Mouse (Mus musculus) cortical plate, adult 2 months (tissue): Measurements from ENCODE around the gene Msi2. TPM values are rescaled to one million over a fixed set of nuclear protein-coding genes. Genes with fewer than 3 reads are reported as not detected.

Source experiments
- H3K27ac ChIP-seq: fragments of 200-500 bp; 2 replicates; pipeline ENCODE4 v1.5.1; 2012; ENCODE audit warnings: low read length, control low read depth, inconsistent platforms; ENCODE audit not compliant: insufficient read depth
- H3K4me1 ChIP-seq: fragments of 200-500 bp; 2 replicates; pipeline ENCODE4 v1.6.1; 2011; ENCODE audit warnings: low read length; ENCODE audit not compliant: control insufficient read depth, insufficient read depth
- H3K4me3 ChIP-seq: fragments of 200-500 bp; 2 replicates; pipeline ENCODE4 v1.5.1; 2011; ENCODE audit warnings: mild to moderate bottlenecking, low read length, control low read depth; ENCODE audit not compliant: insufficient read depth
- CTCF ChIP-seq: fragments of 200-500 bp; IDR thresholded peaks from 2 replicates; pipeline ENCODE4 v1.5.1; 2011; ENCODE audit warnings: mild to moderate bottlenecking, control low read depth, low read length; ENCODE audit not compliant: insufficient read depth; ENCODE audit errors: extremely low read depth
- POLR2A ChIP-seq: fragments of 200-500 bp; IDR thresholded peaks from 2 replicates; pipeline ENCODE4 v1.6.1; 2011; ENCODE audit warnings: mild to moderate bottlenecking, low read length, control low read depth; ENCODE audit not compliant: insufficient read depth; ENCODE audit errors: extremely low read depth
- polyA plus RNA-seq: library from polyadenylated mRNA; depleted of rRNA; stranded (reverse); fragments of >200 nt; gene quantifications from 2 replicates; pipeline ENCODE4 v1.2.3, GENCODE M21; 2012

The Msi2 gene
- polyA plus RNA-seq, 1 experiment = 57.5 TPM

DNA sequence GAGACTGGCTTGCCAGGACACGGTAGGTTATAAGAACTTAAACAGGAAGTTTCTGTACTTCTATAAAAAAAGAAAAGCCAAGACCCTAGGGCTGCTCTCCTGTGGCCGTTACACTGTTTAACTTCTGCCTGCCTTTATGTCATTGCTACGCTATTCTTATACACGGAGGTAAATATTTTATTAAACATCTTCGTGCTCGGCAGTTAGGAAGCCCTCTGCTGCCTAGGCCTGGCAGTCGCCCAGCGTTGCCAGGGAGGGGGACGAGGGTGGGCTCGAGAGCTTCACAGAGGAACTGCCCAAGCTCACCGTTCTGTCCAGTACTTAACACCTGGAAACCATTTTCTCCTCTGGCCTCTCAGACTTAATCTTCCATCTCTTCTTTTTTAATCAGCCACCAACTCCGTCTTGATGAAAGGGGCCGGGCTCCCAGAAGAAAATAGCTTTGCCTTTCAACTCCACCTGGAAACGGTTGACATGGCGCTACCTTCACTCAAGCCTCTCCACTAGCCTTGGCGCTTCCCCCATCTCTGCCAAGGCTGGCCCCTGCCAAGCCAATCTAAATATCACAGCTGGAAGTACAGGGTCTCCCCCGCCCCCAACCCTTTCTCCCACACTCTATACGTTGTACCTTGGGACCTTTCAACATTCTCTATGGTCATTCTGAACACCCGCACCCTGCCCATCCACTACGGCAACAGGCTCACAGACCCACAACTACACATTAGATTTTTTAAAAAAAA lies 9.6 kb upstream of the Msi2 start:
- no peaks in the 10 kb centered on the region; the same call in 1 of the 2 replicates for H3K4me1 ChIP-seq
- TF ChIP-seq POLR2A (no peak), CTCF (no peak)
- H3K4me3 ChIP-seq = no peak overlapping the region
- H3K27ac ChIP-seq = no peak overlapping the region

DNA sequence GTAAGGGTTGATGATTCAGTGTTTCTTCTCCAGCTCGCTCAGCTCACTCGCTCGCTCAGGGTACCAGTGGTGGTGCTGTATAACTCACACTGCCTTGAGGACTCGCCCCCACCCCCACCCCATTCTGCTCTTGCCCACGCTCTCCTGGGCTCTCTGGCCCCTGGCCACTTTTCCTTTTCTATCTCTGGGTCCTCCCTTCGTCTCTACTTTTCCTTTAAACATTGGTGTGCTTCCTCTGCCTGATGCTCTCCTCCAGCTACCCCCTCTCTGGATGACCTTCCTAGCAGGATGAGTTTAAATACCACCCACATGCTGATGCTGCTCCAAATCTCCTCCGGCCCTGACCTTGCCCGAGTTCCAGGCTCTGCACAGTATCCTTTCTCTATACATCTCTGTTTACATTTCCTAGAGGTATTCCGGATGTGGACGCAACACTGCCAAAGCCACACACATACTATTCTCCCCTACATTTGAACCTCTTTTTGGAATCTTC lies 2.9 kb upstream of the Msi2 start:
- Histone ChIP-seq H3K4me3 (no peak overlapping the region), H3K27ac (no peak overlapping the region), H3K4me1 (no peaks in the 10 kb centered on the region)
- no peak for TF ChIP-seq CTCF
- TF ChIP-seq POLR2A = no peak

DNA sequence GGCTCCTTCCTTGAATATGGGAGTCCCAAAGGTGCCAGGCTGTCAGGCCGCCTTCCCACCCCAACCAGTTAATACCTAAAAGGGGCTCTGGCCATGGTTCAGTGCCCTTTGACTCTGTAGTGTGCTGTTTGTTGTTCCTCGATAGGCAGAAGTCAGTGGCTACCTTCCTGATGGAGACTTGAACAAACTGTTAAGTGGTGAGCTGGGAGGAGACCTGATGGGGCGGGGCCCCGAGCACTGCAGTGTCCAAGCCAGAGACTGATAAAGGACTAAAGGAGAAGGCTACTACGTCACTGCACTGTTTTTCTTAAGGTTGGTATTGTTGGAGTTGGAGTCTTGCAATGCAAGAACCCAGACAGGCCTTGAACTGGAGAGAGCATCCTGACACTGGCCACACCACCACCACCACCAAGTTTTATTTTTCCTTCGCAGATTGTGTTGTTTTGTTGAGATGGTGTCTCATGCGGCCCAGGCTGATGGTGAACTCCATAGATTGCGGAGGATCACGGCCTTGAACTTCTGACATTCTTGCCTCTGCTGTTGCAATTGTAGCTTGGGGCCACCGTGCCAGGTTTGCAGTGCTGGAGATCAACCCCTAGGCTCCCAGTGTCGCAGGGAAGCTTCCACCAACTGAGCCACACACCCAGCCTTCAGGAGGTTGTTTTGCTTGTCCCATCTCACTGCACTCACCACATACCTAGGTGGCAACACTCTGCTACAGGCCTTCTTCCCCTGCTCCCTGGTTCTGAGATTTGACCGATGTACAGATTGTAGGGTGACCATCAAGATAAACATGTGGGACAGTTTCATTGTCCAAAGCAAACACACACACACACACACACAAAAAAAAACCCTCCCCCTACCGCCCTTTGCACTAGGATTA lies 2.2 kb upstream of the Msi2 start:
- no peak for TF ChIP-seq CTCF
- no peak for TF ChIP-seq POLR2A
- Histone ChIP-seq H3K27ac (no peak overlapping the region), H3K4me3 (no peak overlapping the region), H3K4me1 (no peaks in the 10 kb centered on the region)

DNA sequence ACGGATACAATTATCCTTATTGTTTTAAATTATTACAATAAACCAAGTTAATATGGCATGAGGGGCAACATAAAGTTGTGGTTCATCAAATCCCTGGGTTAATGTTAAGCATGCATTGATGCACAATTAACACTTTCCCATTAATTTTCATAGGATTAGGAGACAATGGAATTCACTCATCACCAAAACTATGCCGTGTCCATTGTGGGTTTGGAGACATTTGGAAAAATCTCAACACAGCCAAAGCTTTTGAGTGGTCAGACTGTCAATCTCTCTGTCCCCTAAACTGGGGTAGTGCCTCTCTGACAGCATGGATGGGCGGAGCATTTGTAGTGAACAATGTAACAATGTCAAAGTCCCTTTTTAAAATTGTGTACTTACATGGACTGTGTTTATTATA lies 1.3 kb upstream of the Msi2 start:
- Histone ChIP-seq H3K4me3 (no peak overlapping the region), H3K4me1 (no peaks in the 10 kb centered on the region), H3K27ac (no peak overlapping the region)
- TF ChIP-seq CTCF = no peak
- TF ChIP-seq POLR2A = no peak

DNA sequence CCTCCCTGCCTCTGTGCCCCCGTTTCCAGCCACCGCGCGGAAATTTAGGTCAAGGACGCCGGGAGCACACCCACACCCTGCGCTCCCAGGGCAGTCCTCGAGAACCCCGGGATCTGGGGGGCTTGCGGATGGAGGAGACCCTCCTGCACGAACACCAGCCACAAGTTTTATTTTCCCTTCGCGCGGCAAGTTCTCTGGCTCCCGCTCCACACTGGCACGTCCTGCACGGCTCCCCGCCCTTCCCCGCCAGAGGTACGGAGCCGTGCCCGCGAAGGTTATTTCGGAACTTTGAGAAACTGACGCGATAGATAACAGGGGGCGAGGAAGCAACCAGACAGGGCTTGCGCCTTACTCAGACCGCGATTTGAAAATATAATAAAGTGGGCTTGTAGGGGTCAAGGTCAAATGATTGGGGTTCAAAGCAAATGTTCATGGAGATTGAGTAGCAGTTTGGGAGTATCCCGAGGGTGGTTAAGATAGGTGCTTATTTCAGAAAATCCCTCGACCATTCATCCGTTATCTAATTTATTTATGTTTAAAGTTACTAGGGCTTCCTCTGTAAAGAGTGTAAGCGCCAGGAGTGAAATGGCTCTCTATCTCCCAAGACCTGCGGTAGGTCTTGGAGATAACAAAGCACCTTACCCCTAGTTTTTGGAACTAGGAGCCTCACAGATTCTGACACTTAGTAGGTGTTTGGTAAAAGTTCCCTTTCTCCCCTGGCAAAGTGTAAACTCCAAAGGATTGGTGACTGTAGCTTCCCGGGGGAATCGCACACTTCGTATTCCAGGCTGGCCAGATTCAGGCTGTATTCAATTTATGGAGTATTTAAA lies 668 bp upstream of the Msi2 start:
- Histone ChIP-seq H3K27ac (peak overlapping the region; percentile 51), H3K4me3 (peak overlapping the region; percentile 47), H3K4me1 (no peaks in the 10 kb centered on the region)
- TF ChIP-seq POLR2A (no peak), CTCF (no peak)

DNA sequence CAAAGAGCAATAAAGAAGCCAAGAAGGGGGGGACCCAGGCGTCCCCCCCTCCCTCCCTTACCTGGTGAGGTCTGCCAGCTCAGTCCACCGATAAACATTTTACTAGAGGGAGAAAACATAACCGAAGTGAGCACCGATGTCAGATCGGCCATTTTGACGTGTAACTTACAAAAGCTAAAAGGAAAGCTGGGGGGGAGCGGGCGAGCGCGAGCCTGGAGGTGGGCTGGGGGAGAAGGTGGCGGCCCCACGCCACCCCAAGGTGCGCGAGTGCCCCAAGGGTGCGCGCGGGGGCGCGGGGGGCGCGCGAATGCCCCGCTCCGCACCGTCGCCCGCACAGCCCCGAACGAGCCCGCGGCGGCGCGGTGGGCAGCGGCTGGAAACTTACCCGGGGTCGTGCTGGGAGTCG lies 666 bp downstream of the Msi2 start:
- Histone ChIP-seq H3K27ac (peak overlapping the region; percentile 74; the same call in 1 of the 2 replicates), H3K4me3 (peak overlapping the region; percentile 47), H3K4me1 (no peaks in the 10 kb centered on the region)
- TF ChIP-seq CTCF = no peak
- TF ChIP-seq POLR2A = no peak

DNA sequence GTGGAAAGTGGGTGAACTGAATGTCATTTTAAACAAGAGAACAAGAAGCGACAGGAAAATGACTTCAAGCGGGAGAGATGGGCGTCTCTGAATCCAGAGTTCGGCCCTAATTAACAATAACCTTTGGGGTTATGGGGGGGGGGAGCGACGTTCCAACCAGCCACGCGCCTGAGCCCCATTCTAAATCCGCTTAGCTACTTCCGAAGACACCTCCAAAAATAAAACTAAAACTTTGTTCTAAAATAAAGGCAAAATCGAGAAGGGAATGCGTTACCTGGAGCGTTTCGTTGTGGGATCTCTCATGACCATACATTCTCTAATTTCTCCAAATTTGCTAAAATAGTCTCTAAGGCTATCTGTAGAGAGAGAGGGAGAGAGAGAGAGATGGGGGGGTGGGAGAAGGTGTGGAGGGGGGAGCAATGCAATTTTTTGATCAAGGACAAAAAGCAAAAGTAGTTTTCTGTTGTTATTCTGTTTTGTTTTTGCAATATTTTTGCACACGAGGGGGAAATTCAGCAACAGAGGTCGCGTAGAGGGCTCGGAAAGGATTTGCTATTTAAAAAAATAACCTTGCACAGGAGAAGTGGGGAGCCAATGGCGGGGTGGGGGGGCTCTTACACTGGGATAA lies 1.2 kb downstream of the Msi2 start:
- H3K4me3 ChIP-seq = peak overlapping the region; percentile 47
- TF ChIP-seq CTCF = no peak
- TF ChIP-seq POLR2A = no peak
- no peaks in the 10 kb centered on the region for H3K4me1 ChIP-seq
- H3K27ac ChIP-seq = no peak overlapping the region

DNA sequence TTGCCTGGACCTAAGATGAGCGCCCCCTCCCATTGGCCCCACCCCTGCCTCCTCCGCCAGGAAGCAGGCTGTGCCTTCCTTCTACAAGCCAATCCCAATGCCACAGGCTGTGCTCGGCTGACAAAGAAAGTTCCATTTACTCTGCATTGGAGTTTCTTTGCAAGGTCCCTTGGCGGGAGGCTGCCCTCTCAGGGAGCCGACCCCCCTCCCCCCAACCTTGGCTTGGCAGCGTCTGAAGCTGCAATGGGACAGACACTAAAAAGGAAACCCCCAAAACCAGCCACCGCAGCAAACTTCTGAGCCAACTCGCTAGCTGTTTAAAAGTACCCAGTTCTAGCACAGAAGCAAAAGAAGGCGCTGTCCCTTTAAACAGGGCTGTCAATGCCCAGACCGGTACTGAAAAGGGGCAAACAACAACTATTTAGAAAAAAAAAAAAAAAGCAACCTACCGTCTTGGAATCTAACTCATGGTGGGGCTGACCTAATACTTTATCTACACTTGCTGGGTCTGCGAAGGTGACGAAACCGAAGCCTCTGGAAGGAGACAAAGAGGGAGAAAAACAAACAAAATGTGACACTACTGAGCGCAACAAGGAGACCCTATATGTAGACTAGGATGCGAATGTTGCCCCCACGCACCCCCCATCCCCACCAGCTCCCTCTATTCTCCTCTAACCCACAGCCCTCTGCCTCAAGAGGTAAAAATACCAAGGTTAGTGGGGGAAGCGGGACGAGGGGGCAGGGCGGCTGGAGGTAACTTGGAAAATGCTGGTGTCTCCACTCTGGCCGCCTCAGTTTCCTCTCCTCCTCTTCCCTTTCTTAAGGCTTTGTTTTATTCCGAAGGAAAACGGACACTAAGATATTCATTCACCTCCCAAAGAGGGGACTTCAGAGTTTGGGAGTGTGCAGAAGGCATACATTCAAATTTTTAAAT lies 2.0 kb downstream of the Msi2 start:
- Histone ChIP-seq H3K4me1 (no peaks in the 10 kb centered on the region), H3K4me3 (peak overlapping the region; percentile 47)
- TF ChIP-seq POLR2A = no peak
- TF ChIP-seq CTCF = no peak

More for the DNA sequence above, 2.0 kb downstream of the Msi2 start:
- H3K27ac ChIP-seq = peak overlapping the region; percentile 29; the same call in 1 of the 2 replicates
